Mouse (Mus musculus) thymus, postnatal 10 days (tissue): ENCODE measurements around the gene 5730455P16Rik.
"Not testable (repeated sequence)": the region's sequence is repeated elsewhere in the genome, so short reads cannot be mapped to it uniquely, and the experiment has no call there.

Source experiments
- DNase-seq, 2 experiments: peaks; one replicate each; pipeline ENCODE4 v3.0.0; 2021; ENCODE audit warnings: low spot score in 2 of 2

Gene 5730455P16Rik

GRCm38 (mm10) chr11:80377712-80378451, at the start of gene 5730455P16Rik:
TSS of gene 5730455P16Rik (minus strand) at chr11:80378034.
- peak; percentile 65 to 78 for DNase-seq

- DNase-seq: not testable (repeated sequence)
These were observed 48.4 kb upstream of the 5730455P16Rik start for GRCm38 (mm10) chr11:80426029-80426813.

GRCm38 (mm10) chr11:80425247-80425778, 47.5 kb upstream of the 5730455P16Rik start:
- DNase-seq: no peak

GRCm38 (mm10) chr11:80424691-80425090, 46.9 kb upstream of the 5730455P16Rik start:
- no peak for DNase-seq

GRCm38 (mm10) chr11:80421421-80422047, 43.7 kb upstream of the 5730455P16Rik start:
- no peak for DNase-seq

- DNase-seq: no peak
These were observed 42.6 kb upstream of the 5730455P16Rik start for GRCm38 (mm10) chr11:80420202-80420984.

GRCm38 (mm10) chr11:80419743-80420142, 41.9 kb upstream of the 5730455P16Rik start:
- no peak for DNase-seq

GRCm38 (mm10) chr11:80417085-80417484, 39.3 kb upstream of the 5730455P16Rik start:
- DNase-seq: no peak

GRCm38 (mm10) chr11:80410377-80410776, 32.5 kb upstream of the 5730455P16Rik start:
- DNase-seq: no peak

GRCm38 (mm10) chr11:80407878-80408277, 30.0 kb upstream of the 5730455P16Rik start:
- DNase-seq: not testable (repeated sequence)

- DNase-seq: no peak
These were observed 18.8 kb upstream of the 5730455P16Rik start for GRCm38 (mm10) chr11:80396617-80397016.

- no peak for DNase-seq
These were observed 18.1 kb upstream of the 5730455P16Rik start for GRCm38 (mm10) chr11:80395930-80396329.

- no peak for DNase-seq
These were observed 13.7 kb upstream of the 5730455P16Rik start for GRCm38 (mm10) chr11:80391407-80392120.

- DNase-seq: no peak
These were observed 12.1 kb upstream of the 5730455P16Rik start for GRCm38 (mm10) chr11:80389885-80390284.

GRCm38 (mm10) chr11:80386790-80387189, 9.0 kb upstream of the 5730455P16Rik start:
- DNase-seq: no peak

- no peak for DNase-seq
These were observed 7.2 kb upstream of the 5730455P16Rik start for GRCm38 (mm10) chr11:80385055-80385454.

- no peak for DNase-seq
These were observed 6.6 kb upstream of the 5730455P16Rik start for GRCm38 (mm10) chr11:80384461-80384860.

- peak in 1 of 2 experiments; percentile 49 for DNase-seq
These were observed 5.8 kb upstream of the 5730455P16Rik start for GRCm38 (mm10) chr11:80383626-80384046.

GRCm38 (mm10) chr11:80383019-80383625, 5.3 kb upstream of the 5730455P16Rik start, which contains the start of gene Zfp207:
TSS of gene Zfp207 (plus strand) at chr11:80383279.
- DNase-seq: peak; percentile 97

GRCm38 (mm10) chr11:80382626-80383018, 4.8 kb upstream of the 5730455P16Rik start:
- peak; percentile 22 for DNase-seq
